Mouse (Mus musculus) neural tube, embryonic 15.5 days (tissue): ENCODE data around the gene Grb2. TPM values are rescaled to one million over a fixed set of nuclear protein-coding genes. Genes with fewer than 3 reads are reported as not detected.

ENCODE experiments used
- ATAC-seq: fragments of 200-750 bp; cut with Nextera tagmentation; 2 replicates; pipeline ENCODE4 v1.8.0; 2017; ENCODE audit warnings: mild to moderate bottlenecking, moderate TSS enrichment, moderate library complexity; ENCODE audit not compliant: low FRiP score
- H3K27ac ChIP-seq: fragments of 300-500 bp; sonication (generic); replicated peaks from 2 replicates; pipeline ENCODE4 v1.5.1; 2015; ENCODE audit warnings: mild to moderate bottlenecking, inconsistent platforms
- H3K27me3 ChIP-seq: fragments of 300-500 bp; sonication (generic); replicated peaks from 2 replicates; pipeline ENCODE4 v1.6.1; 2015; ENCODE audit warnings: inconsistent platforms
- H3K36me3 ChIP-seq: fragments of 300-500 bp; sonication (generic); 2 replicates; pipeline ENCODE4 v1.6.1; 2015; ENCODE audit warnings: inconsistent platforms
- H3K4me1 ChIP-seq: fragments of 300-500 bp; sonication (generic); 2 replicates; pipeline ENCODE4 v1.6.1; 2015; ENCODE audit warnings: inconsistent platforms
- H3K4me2 ChIP-seq: fragments of 300-500 bp; sonication (generic); 2 replicates; pipeline ENCODE4 v1.6.1; 2015; ENCODE audit warnings: inconsistent platforms, mild to moderate bottlenecking, moderate library complexity
- H3K4me3 ChIP-seq: fragments of 300-500 bp; sonication (generic); replicated peaks from 2 replicates; pipeline ENCODE4 v1.5.1; 2015; ENCODE audit warnings: mild to moderate bottlenecking, inconsistent platforms
- H3K9ac ChIP-seq: fragments of 300-500 bp; sonication (generic); replicated peaks from 2 replicates; pipeline ENCODE4 v1.6.1; 2015; ENCODE audit warnings: mild to moderate bottlenecking, inconsistent platforms
- H3K9me3 ChIP-seq: fragments of 300-500 bp; sonication (generic); replicated peaks from 2 replicates; pipeline ENCODE4 v1.6.1; 2016; ENCODE audit warnings: inconsistent platforms
- WGBS: fragments of 180-500 bp; shearing (Covaris S2); methylation state at CpG from one replicate; pipeline ENCODE4 v1.1.7; 2015; ENCODE audit warnings: mixed read lengths; 5-methylcytosine and 5-hydroxymethylcytosine counted together
- polyA plus RNA-seq: library from polyadenylated mRNA; unstranded; fragments of >200 nt; fragmentation: Nextera tagmentation; extraction: Ambion mirVana; gene quantifications from 2 replicates; pipeline ENCODE4 v1.2.1, GENCODE M21; 2015

Grb2 gene
- polyA plus RNA-seq, 1 experiment from 2014 or later = 192 TPM

GRCm38 (mm10) chr11:115640978-115641663 is 67.3 kb downstream of the Grb2 start:
- no peaks in the 10 kb centered on the region for H3K9me3 ChIP-seq
- no peak for ATAC-seq
- H3K9ac ChIP-seq = no peak overlapping the region
- no peak overlapping the region for H3K4me3 ChIP-seq
- 55% methylated on average over 14 of the region's 14 CpGs for WGBS
- H3K4me2 ChIP-seq = no peak overlapping the region
- H3K36me3 ChIP-seq = peaks cover 23% of the 10 kb centered on the region
- no peaks in the 10 kb centered on the region for H3K27me3 ChIP-seq
- no peak overlapping the region for H3K27ac ChIP-seq
- H3K4me1 ChIP-seq = no peaks in the 10 kb centered on the region

DNA sequence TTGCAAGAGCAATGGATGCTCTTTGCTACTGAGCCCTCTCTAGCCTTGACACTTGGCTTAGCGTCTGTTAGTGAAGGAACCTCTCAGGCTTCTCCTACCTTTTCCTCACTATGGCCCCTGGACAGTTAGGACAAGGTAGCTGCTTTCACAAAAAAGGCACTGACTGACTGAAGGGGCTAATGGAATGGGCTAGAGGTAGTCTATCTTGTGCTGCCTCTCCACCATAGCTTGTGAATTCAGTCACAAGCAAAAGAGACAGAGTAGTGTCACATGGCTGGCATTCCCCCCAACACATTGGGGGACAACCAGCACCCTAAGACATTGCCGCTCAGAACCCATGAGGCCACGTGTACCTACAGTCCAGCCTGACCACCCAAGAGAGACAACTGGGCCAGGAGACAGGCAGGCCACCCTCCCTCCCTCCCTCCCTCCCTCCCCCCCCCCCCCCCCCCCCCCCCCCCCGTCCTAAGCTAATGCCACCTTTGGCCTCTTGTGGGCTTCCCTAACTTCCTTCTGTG is 68.0 kb downstream of the Grb2 start:
- Histone ChIP-seq H3K27ac (no peak overlapping the region), H3K36me3 (peaks cover 20% of the 10 kb centered on the region), H3K4me1 (no peaks in the 10 kb centered on the region), H3K4me3 (no peak overlapping the region), H3K9ac (no peak overlapping the region), H3K9me3 (no peaks in the 10 kb centered on the region), H3K27me3 (no peaks in the 10 kb centered on the region), H3K4me2 (no peak overlapping the region)
- ATAC-seq = no peak
- WGBS = 89% methylated on average over 3 of the region's 4 CpGs

DNA sequence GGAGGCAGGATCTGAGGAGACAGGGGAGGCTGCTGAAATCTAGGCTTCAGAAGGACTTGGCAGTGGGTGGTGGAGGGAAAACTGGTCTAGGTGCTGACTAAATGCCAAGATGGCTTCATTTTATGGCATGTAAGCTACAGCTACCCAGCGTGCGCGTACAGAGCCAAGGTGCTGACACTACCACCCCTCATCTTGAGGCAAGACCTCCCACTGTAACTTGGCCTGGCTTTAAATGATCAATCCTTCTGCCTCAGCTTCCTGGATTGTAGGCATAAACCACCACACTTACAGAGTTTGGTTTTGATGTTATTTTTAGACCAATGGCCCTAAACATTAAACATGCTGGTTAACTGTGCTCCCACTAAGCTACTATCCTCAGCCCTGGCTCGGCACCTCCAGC is 68.9 kb downstream of the Grb2 start:
- H3K4me3 ChIP-seq = no peak overlapping the region
- H3K9me3 ChIP-seq = no peaks in the 10 kb centered on the region
- H3K4me1 ChIP-seq = no peaks in the 10 kb centered on the region
- H3K4me2 ChIP-seq = no peak overlapping the region
- ATAC-seq = no peak
- no peaks in the 10 kb centered on the region for H3K27me3 ChIP-seq
- H3K9ac ChIP-seq = no peak overlapping the region
- peaks cover 14% of the 10 kb centered on the region for H3K36me3 ChIP-seq
- no peak overlapping the region for H3K27ac ChIP-seq
- WGBS = 83% methylated on average over 4 of the region's 4 CpGs

DNA sequence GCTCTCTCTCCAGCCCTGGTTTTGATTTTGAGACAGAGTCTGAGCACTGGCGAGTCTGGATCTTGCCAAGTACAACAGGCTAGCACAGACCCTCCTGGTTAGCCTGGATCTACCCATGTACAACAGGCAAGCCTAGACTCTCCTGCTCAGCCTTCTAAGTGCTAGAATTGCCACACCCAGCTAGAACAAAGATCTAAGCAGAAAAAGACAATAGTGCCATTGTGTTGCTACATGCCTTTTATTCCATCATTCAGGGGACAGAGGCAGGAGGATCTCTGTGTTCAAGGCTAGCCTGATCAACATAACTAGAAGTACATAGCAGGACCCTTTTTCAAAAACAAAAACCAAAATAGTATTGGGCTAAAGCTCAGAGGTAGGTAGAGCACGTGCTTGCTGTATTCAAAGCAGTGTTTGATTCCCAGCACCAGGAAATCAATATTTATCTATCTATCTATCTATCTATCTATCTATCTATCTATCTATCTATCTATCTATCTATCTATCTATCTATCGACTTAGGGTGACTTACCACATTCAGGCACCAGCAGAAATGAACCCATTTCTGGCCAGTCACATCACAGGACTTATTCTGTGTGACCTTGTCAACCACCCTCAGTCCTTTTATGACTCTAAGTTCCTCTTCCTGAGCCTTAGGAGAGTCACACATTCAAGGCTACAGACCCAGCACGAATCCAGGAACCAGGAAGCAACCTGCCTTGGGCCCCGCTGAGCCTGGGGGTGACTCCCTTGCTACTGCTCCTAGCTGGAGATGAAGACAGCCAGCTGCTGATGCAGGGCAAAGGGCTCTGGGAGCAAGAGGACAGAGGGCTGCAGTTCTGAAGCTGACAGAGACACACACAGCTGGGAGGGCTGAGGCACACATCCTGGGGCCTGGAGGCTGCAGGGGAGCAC is 69.6 kb downstream of the Grb2 start:
- no peak overlapping the region for H3K4me2 ChIP-seq
- H3K9ac ChIP-seq = no peak overlapping the region
- H3K27ac ChIP-seq = no peak overlapping the region
- no peaks in the 10 kb centered on the region for H3K27me3 ChIP-seq
- no peak overlapping the region for H3K4me3 ChIP-seq
- 82% methylated on average over 5 of the region's 5 CpGs for WGBS
- no peaks in the 10 kb centered on the region for H3K9me3 ChIP-seq
- ATAC-seq = no peak
- H3K4me1 ChIP-seq = no peaks in the 10 kb centered on the region
- H3K36me3 ChIP-seq = peaks cover 9% of the 10 kb centered on the region

GRCm38 (mm10) chr11:115636960-115637359 is 71.4 kb downstream of the Grb2 start:
- Histone ChIP-seq H3K9ac (no peak overlapping the region), H3K4me2 (no peak overlapping the region), H3K36me3 (no peaks in the 10 kb centered on the region), H3K4me1 (no peaks in the 10 kb centered on the region), H3K27ac (no peak overlapping the region), H3K27me3 (no peaks in the 10 kb centered on the region), H3K4me3 (no peak overlapping the region), H3K9me3 (no peaks in the 10 kb centered on the region)
- 80% methylated on average over 3 of the region's 3 CpGs for WGBS
- no peak for ATAC-seq

DNA sequence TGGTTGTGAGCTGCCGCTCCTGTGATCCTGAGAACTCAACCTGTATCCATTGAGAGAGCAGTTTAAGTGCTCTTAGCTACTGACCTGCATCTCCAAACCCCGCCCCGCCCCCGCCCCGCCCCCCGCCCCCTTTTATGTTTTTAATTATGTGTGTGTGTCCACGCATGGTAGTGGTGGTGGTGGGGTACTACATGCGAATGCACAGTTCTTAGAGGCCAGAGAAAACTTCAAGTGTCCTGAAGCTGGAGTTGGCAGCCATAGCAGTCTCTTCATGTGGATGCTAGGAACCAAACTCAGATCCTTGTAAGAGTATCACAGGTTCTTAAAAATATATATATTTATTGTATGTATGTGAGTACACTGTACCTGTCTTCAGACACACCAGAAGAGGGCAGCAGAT is 72.9 kb downstream of the Grb2 start:
- H3K27me3 ChIP-seq = no peaks in the 10 kb centered on the region
- no peak overlapping the region for H3K4me3 ChIP-seq
- 73% methylated on average over 8 of the region's 8 CpGs for WGBS
- H3K36me3 ChIP-seq = no peaks in the 10 kb centered on the region
- H3K27ac ChIP-seq = no peak overlapping the region
- H3K4me2 ChIP-seq = no peak overlapping the region
- ATAC-seq = no peak
- no peaks in the 10 kb centered on the region for H3K9me3 ChIP-seq
- no peak overlapping the region for H3K9ac ChIP-seq
- H3K4me1 ChIP-seq = no peaks in the 10 kb centered on the region

DNA sequence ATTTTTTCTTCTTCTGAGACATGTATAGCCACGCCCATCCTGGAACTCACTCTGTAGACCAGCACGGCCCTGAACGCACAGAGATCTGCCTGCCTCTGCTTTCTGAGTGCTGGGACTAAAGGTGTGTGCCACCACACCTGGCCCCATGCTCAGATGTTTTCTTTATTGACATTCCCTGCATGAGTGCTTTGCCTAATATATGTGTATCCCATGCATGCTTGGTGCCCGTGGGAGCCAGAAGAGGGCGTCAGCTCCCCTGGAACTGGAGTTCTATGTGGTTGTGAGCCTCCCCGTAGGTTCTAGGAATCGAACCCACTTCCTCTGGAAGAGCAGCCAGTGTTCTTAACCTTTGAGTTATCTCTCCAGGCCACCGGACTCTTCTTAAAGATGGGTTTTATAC is 73.4 kb downstream of the Grb2 start:
- no peak for ATAC-seq
- Histone ChIP-seq H3K9me3 (no peaks in the 10 kb centered on the region), H3K27me3 (no peaks in the 10 kb centered on the region), H3K36me3 (no peaks in the 10 kb centered on the region), H3K4me3 (no peak overlapping the region), H3K4me2 (no peak overlapping the region), H3K4me1 (no peaks in the 10 kb centered on the region), H3K9ac (no peak overlapping the region), H3K27ac (no peak overlapping the region)
- 89% methylated on average over 8 of the region's 8 CpGs for whole genome bisulfite sequencing

DNA sequence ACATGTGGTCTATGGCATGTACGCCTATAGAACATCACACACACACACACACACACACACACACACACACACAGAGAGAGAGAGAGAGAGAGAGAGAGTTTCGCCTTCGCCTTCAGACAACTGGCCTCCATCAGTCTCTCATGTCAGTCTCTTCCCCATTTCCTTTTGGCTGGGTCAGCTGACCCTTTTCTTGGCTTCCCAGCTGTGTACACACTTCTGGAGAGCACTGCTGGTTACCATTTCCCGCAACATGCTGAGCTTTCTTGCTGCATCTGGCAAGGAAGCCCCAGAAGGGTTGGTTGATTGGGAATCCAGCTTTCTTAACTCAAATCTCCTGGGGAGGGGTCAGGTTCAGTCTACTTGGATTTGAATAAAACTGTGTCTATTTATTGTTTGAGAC is 74.3 kb downstream of the Grb2 start:
- no peaks in the 10 kb centered on the region for H3K36me3 ChIP-seq
- no peak overlapping the region for H3K9ac ChIP-seq
- H3K4me1 ChIP-seq = no peaks in the 10 kb centered on the region
- WGBS = 86% methylated on average over 3 of the region's 4 CpGs
- H3K9me3 ChIP-seq = no peaks in the 10 kb centered on the region
- no peak overlapping the region for H3K4me3 ChIP-seq
- no peak overlapping the region for H3K27ac ChIP-seq
- ATAC-seq = no peak
- no peaks in the 10 kb centered on the region for H3K27me3 ChIP-seq
- H3K4me2 ChIP-seq = no peak overlapping the region

GRCm38 (mm10) chr11:115632862-115633261 is 75.5 kb downstream of the Grb2 start:
- peaks cover 4% of the 10 kb centered on the region; the same call in 1 of the 2 replicates for H3K4me1 ChIP-seq
- no peak overlapping the region for H3K4me3 ChIP-seq
- WGBS = 92% methylated on average over 10 of the region's 10 CpGs
- no peaks in the 10 kb centered on the region for H3K9me3 ChIP-seq
- ATAC-seq = no peak
- H3K27ac ChIP-seq = no peak overlapping the region
- no peaks in the 10 kb centered on the region for H3K36me3 ChIP-seq
- H3K27me3 ChIP-seq = no peaks in the 10 kb centered on the region
- H3K4me2 ChIP-seq = no peak overlapping the region
- H3K9ac ChIP-seq = no peak overlapping the region

GRCm38 (mm10) chr11:115632247-115632646 is 76.2 kb downstream of the Grb2 start:
- Histone ChIP-seq H3K4me2 (no peak overlapping the region), H3K27ac (no peak overlapping the region), H3K9ac (no peak overlapping the region), H3K27me3 (no peaks in the 10 kb centered on the region), H3K4me3 (no peak overlapping the region), H3K36me3 (no peaks in the 10 kb centered on the region), H3K9me3 (no peaks in the 10 kb centered on the region), H3K4me1 (peaks cover 8% of the 10 kb centered on the region)
- 83% methylated on average over 7 of the region's 7 CpGs for WGBS
- no peak for ATAC-seq

- Histone ChIP-seq H3K4me1 (peaks cover 16% of the 10 kb centered on the region), H3K9me3 (no peaks in the 10 kb centered on the region), H3K9ac (no peak overlapping the region), H3K4me3 (no peak overlapping the region), H3K4me2 (no peak overlapping the region), H3K27ac (no peak overlapping the region), H3K27me3 (no peaks in the 10 kb centered on the region), H3K36me3 (no peaks in the 10 kb centered on the region)
- 20% methylated on average over 3 of the region's 3 CpGs for WGBS
- no peak for ATAC-seq
These were observed 76.9 kb downstream of the Grb2 start for GRCm38 (mm10) chr11:115631505-115631890.
